15 mouse cellular contexts compared by ENCODE assay signal in the genomic region with DNA sequence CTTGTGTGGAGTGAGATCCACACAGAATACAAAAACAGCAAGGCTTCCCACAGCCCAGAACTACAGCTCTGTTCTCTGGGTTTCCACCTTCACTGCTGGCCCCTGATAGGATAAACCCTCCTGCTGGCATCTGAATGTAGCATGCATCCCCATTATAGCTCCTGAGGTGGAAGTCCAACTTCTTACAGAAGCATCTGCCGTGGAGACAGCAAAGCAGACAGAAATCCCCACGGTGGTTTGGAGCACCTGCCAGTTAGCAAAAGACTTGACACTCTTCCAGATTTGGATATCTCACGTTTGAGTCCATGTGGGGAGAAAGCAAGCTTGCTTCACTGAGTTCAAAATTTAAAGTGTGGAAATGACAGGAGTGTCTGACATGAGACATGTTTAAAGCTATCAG.
A peak's percentile ranks its signal among the peaks of the same experiment; 100 is the strongest.
DNase-seq lines count a peak whose midpoint lies in the region; TF ChIP-seq lines count a peak whose summit lies in the region.
"Had no signal": no experiment of that assay in that cellular context is flagged by ENCODE, and none has a peak within 500 bp of the region (broad histone marks: within the 10 kb centered on the region; RNA-seq: fewer than 3 reads in every experiment).

No protein-coding gene starts in this region.

- H3K36me3 ChIP-seq in heart, embryonic 10.5 days = no peaks in the 10 kb centered on the region
- H3K36me3 ChIP-seq: forebrain, embryonic 12.5 days; hindbrain, embryonic 15.5 days; liver, embryonic 15.5 days; neural tube, embryonic 13.5 days; stomach, embryonic 15.5 days had no signal

- no peak overlapping the region for H3K27ac ChIP-seq in heart, embryonic 10.5 days
- H3K27ac ChIP-seq: forebrain, embryonic 12.5 days; hindbrain, embryonic 15.5 days; liver, embryonic 15.5 days; neural tube, embryonic 13.5 days; stomach, embryonic 15.5 days had no signal

- no peak for TF ChIP-seq POLR2A in brain, embryonic 14.5 days (IDR thresholded peaks at IDR 0.05; ENCODE audit: borderline replicate concordance, extremely low read depth, insufficient read depth, insufficient read length, poor library complexity, severe bottlenecking)

- no peaks in the 10 kb centered on the region for H3K9me3 ChIP-seq in heart, embryonic 10.5 days
- H3K9me3 ChIP-seq: forebrain, embryonic 12.5 days; hindbrain, embryonic 15.5 days; liver, embryonic 15.5 days; neural tube, embryonic 13.5 days; stomach, embryonic 15.5 days had no signal

- DNase-seq in brain, embryonic 14.5 days (ENCODE audit: low read depth) = peak; percentile 43
- peak; percentile 78 for DNase-seq in cerebellum, adult 11-12 months
- DNase-seq in frontal cortex, adult 2 months (ENCODE audit: extremely low spot score in 1 of 2, low spot score in 1 of 2) = peak; percentile 59 to 72
- peak; percentile 6 for DNase-seq in left cerebral cortex, postnatal 4 days
- no peak for DNase-seq in heart, postnatal 36 days
- DNase-seq in heart, embryonic 10.5 days (ENCODE audit: low spot score) = no peak
- DNase-seq in kidney, adult 9 months = no peak
- DNase-seq: adrenal gland, adult 8-10 months; lung, postnatal 4 days; midbrain, embryonic 14.5 days had no signal

- no peak for TF ChIP-seq CTCF in brain, embryonic 14.5 days (IDR thresholded peaks at IDR 0.05; ENCODE audit: borderline replicate concordance, extremely low read depth, insufficient read depth, insufficient read length)

- WGBS in heart, embryonic 10.5 days = 68% methylated on average over 3 of the region's 3 CpGs

- H3K4me1 ChIP-seq in heart, embryonic 10.5 days = no peaks in the 10 kb centered on the region
- H3K4me1 ChIP-seq: forebrain, embryonic 12.5 days; hindbrain, embryonic 15.5 days; liver, embryonic 15.5 days; neural tube, embryonic 13.5 days; stomach, embryonic 15.5 days had no signal

- H3K4me3 ChIP-seq in heart, embryonic 10.5 days = no peak overlapping the region
- H3K4me3 ChIP-seq: forebrain, embryonic 12.5 days; hindbrain, embryonic 15.5 days; liver, embryonic 15.5 days; neural tube, embryonic 13.5 days; stomach, embryonic 15.5 days had no signal

- intact Hi-C loops in left cerebral cortex, postnatal 4 days (cut with DNase I) = no loop called here
- intact Hi-C loops in heart, postnatal 36 days (cut with DNase I) = no loop called here

- H3K27me3 ChIP-seq in heart, embryonic 10.5 days (ENCODE audit: insufficient read depth, poor library complexity, severe bottlenecking) = no peaks in the 10 kb centered on the region
- H3K27me3 ChIP-seq: forebrain, embryonic 12.5 days; hindbrain, embryonic 15.5 days; liver, embryonic 15.5 days; neural tube, embryonic 13.5 days; stomach, embryonic 15.5 days had no signal

Comparison
In these comparisons a context has a peak if more than half of its experiments do, and no peak if none do; other contexts are left out.
1. DNase-seq: peak in brain, embryonic 14.5 days (single experiment), cerebellum, adult 11-12 months (single experiment), frontal cortex, adult 2 months (2 of 2) and left cerebral cortex, postnatal 4 days (single experiment); none in heart, postnatal 36 days (0 of 2), heart, embryonic 10.5 days (single experiment) and kidney, adult 9 months (single experiment).